Mouse (Mus musculus) urinary bladder, postnatal 14 days (tissue): ENCODE data around the gene Col2a1.

Source experiments
- DNase-seq: peaks from one replicate; pipeline ENCODE4 v3.0.0; 2021; ENCODE audit warnings: low spot score

Col2a1 gene

GRCm38 (mm10) chr15:98003822-98004739, at the start of gene Col2a1:
Gene Col2a1, minus strand, starts transcription at chr15:98004695.
- no peak for DNase-seq

- DNase-seq: no peak
These were observed 47.2 kb upstream of the Col2a1 start for GRCm38 (mm10) chr15:98051685-98052084.

- no peak for DNase-seq
These were observed 44.6 kb upstream of the Col2a1 start for GRCm38 (mm10) chr15:98048918-98049700.

- no peak for DNase-seq
These were observed 39.9 kb upstream of the Col2a1 start for GRCm38 (mm10) chr15:98044387-98044786.

- DNase-seq: no peak
These were observed 39.5 kb upstream of the Col2a1 start for GRCm38 (mm10) chr15:98043967-98044366.

GRCm38 (mm10) chr15:98042508-98042907, 38.0 kb upstream of the Col2a1 start:
- DNase-seq: no peak

GRCm38 (mm10) chr15:98039682-98040081, 35.2 kb upstream of the Col2a1 start:
- DNase-seq: no peak

GRCm38 (mm10) chr15:98036578-98036977, 32.1 kb upstream of the Col2a1 start:
- DNase-seq: no peak

GRCm38 (mm10) chr15:98035076-98035755, 30.7 kb upstream of the Col2a1 start:
- no peak for DNase-seq

GRCm38 (mm10) chr15:98033233-98033748, 28.8 kb upstream of the Col2a1 start:
- DNase-seq: no peak

GRCm38 (mm10) chr15:98029798-98030197, 25.3 kb upstream of the Col2a1 start:
- no peak for DNase-seq

- no peak for DNase-seq
These were observed 22.7 kb upstream of the Col2a1 start for GRCm38 (mm10) chr15:98026967-98027904.

- DNase-seq: no peak
These were observed 21.1 kb upstream of the Col2a1 start for GRCm38 (mm10) chr15:98025611-98026010.

GRCm38 (mm10) chr15:98023137-98023536, 18.6 kb upstream of the Col2a1 start:
- no peak for DNase-seq

GRCm38 (mm10) chr15:98021886-98022285, 17.4 kb upstream of the Col2a1 start:
- no peak for DNase-seq

GRCm38 (mm10) chr15:98019047-98019446, 14.6 kb upstream of the Col2a1 start:
- DNase-seq: no peak

GRCm38 (mm10) chr15:98017925-98018324, 13.4 kb upstream of the Col2a1 start:
- no peak for DNase-seq

- no peak for DNase-seq
These were observed 8.3 kb upstream of the Col2a1 start for GRCm38 (mm10) chr15:98012810-98013209.

GRCm38 (mm10) chr15:98005181-98005580, 686 bp upstream of the Col2a1 start:
- DNase-seq: no peak

GRCm38 (mm10) chr15:98004740-98005159, 255 bp upstream of the Col2a1 start:
- DNase-seq: no peak
